Mouse (Mus musculus): ENCODE measurements around the gene Erich4. TPM values are rescaled to one million over a fixed set of nuclear protein-coding genes. Genes with fewer than 3 reads are reported as not detected.

Erich4 gene
- polyA plus RNA-seq, 1 experiment from 2014 or later = not detected

DNA sequence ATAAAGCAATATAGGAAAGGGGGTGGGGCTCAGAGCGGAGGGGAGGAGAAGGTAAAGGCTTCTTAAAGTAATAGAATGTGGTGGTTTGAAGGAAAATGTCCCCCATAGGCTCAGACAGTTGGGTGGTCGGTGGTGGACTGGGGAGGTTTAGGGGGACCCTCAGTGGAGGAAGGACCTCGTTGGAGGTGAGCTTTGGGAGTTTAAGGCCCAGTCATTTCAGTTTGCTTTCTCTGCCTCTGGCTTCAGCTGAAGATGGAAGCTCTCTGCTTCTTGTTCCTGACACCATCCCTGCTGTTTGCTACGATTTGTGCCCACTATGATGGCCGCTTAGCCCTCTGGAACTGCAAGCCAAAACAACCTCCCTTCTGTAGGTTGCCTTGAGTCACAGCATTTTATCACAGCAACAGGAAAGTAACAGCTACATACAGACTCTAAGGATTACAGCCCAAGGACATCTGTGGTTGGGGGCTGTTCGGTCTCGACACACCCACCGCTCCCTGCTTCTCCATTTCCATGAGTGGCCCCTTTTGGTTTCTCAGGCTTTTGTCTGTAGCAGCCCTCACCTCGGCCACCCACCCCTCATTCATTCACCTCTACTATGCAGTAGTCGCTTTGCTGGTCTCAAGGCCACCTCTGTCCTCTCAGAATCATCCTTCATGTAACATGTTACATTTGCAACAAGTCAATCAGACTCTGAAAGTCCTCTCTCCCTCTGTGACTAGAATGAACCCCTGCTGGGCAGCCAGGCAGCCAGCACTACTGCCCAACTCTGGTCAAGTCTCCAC, 1.9 kb upstream of the Erich4 start:
- no peak overlapping the region for H3K4me2 ChIP-seq
- H3K27me3 ChIP-seq (replicated peaks; ENCODE audit: control insufficient read depth, insufficient read depth, low read length) = no peaks in the 10 kb centered on the region
- 0 out of 2 replicates have a peak, but pooled peaks cover 3% of the 10 kb centered on the region for H3K36me3 ChIP-seq (ENCODE audit: control insufficient read depth, insufficient read depth, low read length)
- H3K27ac ChIP-seq (ENCODE audit: low read depth, low read length) = no peak overlapping the region
- no peaks in the 10 kb centered on the region for H3K9me3 ChIP-seq (ENCODE audit: control insufficient read depth, low read length)
- WGBS = 75% methylated on average over 10 of the region's 10 CpGs
- no peak overlapping the region for H3K9ac ChIP-seq (ENCODE audit: low read depth, low read length)
- DNase-seq (ENCODE audit: low spot score) (no peak), ATAC-seq (replicated peaks; ENCODE audit: low FRiP score) (no peak)
- H3K4me1 ChIP-seq (replicated peaks; ENCODE audit: control insufficient read depth, insufficient read depth, low read length) = peaks cover 9% of the 10 kb centered on the region
- H3K4me3 ChIP-seq (ENCODE audit: low read depth, low read length) = no peak overlapping the region

GRCm38 (mm10) chr7:25614831-25615705, 624 bp downstream of the Erich4 start:
- 68% methylated on average over 21 of the region's 21 CpGs for WGBS
- H3K4me1 ChIP-seq (replicated peaks; ENCODE audit: control insufficient read depth, insufficient read depth, low read length) = peaks cover 8% of the 10 kb centered on the region
- no peaks in the 10 kb centered on the region for H3K27me3 ChIP-seq (replicated peaks; ENCODE audit: control insufficient read depth, insufficient read depth, low read length)
- no peak overlapping the region for H3K9ac ChIP-seq (ENCODE audit: low read depth, low read length)
- no peaks in the 10 kb centered on the region for H3K9me3 ChIP-seq (ENCODE audit: control insufficient read depth, low read length)
- H3K4me2 ChIP-seq = no peak overlapping the region
- no peak for DNase-seq (ENCODE audit: low spot score)
- no peaks in the 10 kb centered on the region for H3K36me3 ChIP-seq (ENCODE audit: control insufficient read depth, insufficient read depth, low read length)
- H3K4me3 ChIP-seq (ENCODE audit: low read depth, low read length) = no peak overlapping the region
- H3K27ac ChIP-seq (ENCODE audit: low read depth, low read length) = no peak overlapping the region
- no peak for ATAC-seq (replicated peaks; ENCODE audit: low FRiP score)

DNA sequence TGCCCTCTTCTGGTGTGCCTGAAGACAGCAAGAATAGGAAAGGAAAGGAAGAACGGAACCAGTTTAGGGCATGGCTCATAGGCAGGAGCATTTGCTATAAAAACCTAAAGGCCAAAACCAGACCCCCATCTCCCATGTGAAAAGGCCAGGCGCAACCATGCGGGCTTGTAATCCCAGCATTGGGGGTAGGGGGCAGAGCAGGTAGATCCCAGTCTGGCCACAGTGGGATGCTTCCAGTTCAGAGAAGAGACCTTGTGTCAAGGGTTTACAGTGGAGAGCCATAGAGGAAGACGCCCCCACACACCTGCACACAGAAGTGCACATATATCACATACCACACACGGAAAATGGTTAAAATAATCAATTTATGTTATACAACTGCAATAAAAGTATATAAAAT, 1.6 kb downstream of the Erich4 start:
- Histone ChIP-seq H3K9me3 (ENCODE audit: control insufficient read depth, low read length) (no peaks in the 10 kb centered on the region), H3K4me1 (replicated peaks; ENCODE audit: control insufficient read depth, insufficient read depth, low read length) (peaks cover 7% of the 10 kb centered on the region), H3K36me3 (ENCODE audit: control insufficient read depth, insufficient read depth, low read length) (no peaks in the 10 kb centered on the region), H3K4me2 (no peak overlapping the region), H3K4me3 (ENCODE audit: low read depth, low read length) (no peak overlapping the region), H3K27me3 (replicated peaks; ENCODE audit: control insufficient read depth, insufficient read depth, low read length) (no peaks in the 10 kb centered on the region), H3K27ac (ENCODE audit: low read depth, low read length) (no peak overlapping the region), H3K9ac (ENCODE audit: low read depth, low read length) (no peak overlapping the region)
- DNase-seq (ENCODE audit: low spot score) = no peak
- whole genome bisulfite sequencing = 84% methylated on average over 5 of the region's 5 CpGs
- no peak for ATAC-seq (replicated peaks; ENCODE audit: low FRiP score)

DNA sequence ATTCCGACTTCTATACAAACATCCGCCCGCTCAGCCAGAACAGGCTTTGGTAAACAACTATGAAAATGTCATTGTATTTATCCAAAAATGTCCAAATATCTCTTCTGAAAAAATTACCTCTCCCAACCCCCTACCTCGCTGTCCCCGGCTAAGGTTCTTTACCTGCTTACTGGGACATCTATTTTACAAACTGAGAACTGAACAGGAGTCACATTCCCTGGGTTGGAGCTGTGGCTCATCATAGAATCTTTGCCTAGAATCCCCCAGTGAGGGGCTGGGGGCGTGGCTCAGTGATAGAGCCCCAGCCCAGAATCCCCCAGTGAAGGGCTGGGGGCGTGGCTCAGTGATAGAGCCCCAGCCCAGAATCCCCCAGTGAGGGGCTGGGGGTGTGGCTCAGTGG, 4.2 kb downstream of the Erich4 start:
- no peaks in the 10 kb centered on the region for H3K9me3 ChIP-seq (ENCODE audit: control insufficient read depth, low read length)
- no peak for ATAC-seq (replicated peaks; ENCODE audit: low FRiP score)
- WGBS = 45% methylated on average over 7 of the region's 7 CpGs

GRCm38 (mm10) chr7:25610056-25610455, 5.6 kb downstream of the Erich4 start:
- Histone ChIP-seq H3K9ac (ENCODE audit: low read depth, low read length) (no peak overlapping the region), H3K4me1 (replicated peaks; ENCODE audit: control insufficient read depth, insufficient read depth, low read length) (peaks cover 2% of the 10 kb centered on the region; the same call in 1 of the 2 replicates), H3K27me3 (replicated peaks; ENCODE audit: control insufficient read depth, insufficient read depth, low read length) (no peaks in the 10 kb centered on the region), H3K4me2 (no peak overlapping the region), H3K9me3 (ENCODE audit: control insufficient read depth, low read length) (no peaks in the 10 kb centered on the region), H3K36me3 (ENCODE audit: control insufficient read depth, insufficient read depth, low read length) (no peaks in the 10 kb centered on the region), H3K4me3 (ENCODE audit: low read depth, low read length) (no peak overlapping the region), H3K27ac (ENCODE audit: low read depth, low read length) (no peak overlapping the region)
- 30% methylated on average over 6 of the region's 6 CpGs for WGBS
- DNase-seq (ENCODE audit: low spot score) (no peak), ATAC-seq (replicated peaks; ENCODE audit: low FRiP score) (no peak)

More for the DNA sequence above, 4.2 kb downstream of the Erich4 start:
- Histone ChIP-seq H3K4me3 (ENCODE audit: low read depth, low read length) (no peak overlapping the region), H3K27ac (ENCODE audit: low read depth, low read length) (no peak overlapping the region), H3K36me3 (ENCODE audit: control insufficient read depth, insufficient read depth, low read length) (no peaks in the 10 kb centered on the region), H3K9ac (ENCODE audit: low read depth, low read length) (no peak overlapping the region), H3K27me3 (replicated peaks; ENCODE audit: control insufficient read depth, insufficient read depth, low read length) (no peaks in the 10 kb centered on the region), H3K4me2 (no peak overlapping the region), H3K4me1 (replicated peaks; ENCODE audit: control insufficient read depth, insufficient read depth, low read length) (peaks cover 7% of the 10 kb centered on the region)
- DNase-seq (ENCODE audit: low spot score) = no peak

- H3K4me2 ChIP-seq = no peak overlapping the region
- H3K4me1 ChIP-seq (replicated peaks; ENCODE audit: control insufficient read depth, insufficient read depth, low read length) = 0 out of 2 replicates have a peak, but pooled peaks cover 2% of the 10 kb centered on the region
- ATAC-seq (replicated peaks; ENCODE audit: low FRiP score) (no peak), DNase-seq (ENCODE audit: low spot score) (no peak)
- 82% methylated on average over 2 of the region's 2 CpGs for WGBS
- H3K36me3 ChIP-seq (ENCODE audit: control insufficient read depth, insufficient read depth, low read length) = no peaks in the 10 kb centered on the region
- no peaks in the 10 kb centered on the region for H3K9me3 ChIP-seq (ENCODE audit: control insufficient read depth, low read length)
- no peak overlapping the region for H3K4me3 ChIP-seq (ENCODE audit: low read depth, low read length)
- no peaks in the 10 kb centered on the region for H3K27me3 ChIP-seq (replicated peaks; ENCODE audit: control insufficient read depth, insufficient read depth, low read length)
- H3K27ac ChIP-seq (ENCODE audit: low read depth, low read length) = no peak overlapping the region
- H3K9ac ChIP-seq (ENCODE audit: low read depth, low read length) = no peak overlapping the region
Measured at GRCm38 (mm10) chr7:25607196-25607595, 8.5 kb downstream of the Erich4 start.

DNA sequence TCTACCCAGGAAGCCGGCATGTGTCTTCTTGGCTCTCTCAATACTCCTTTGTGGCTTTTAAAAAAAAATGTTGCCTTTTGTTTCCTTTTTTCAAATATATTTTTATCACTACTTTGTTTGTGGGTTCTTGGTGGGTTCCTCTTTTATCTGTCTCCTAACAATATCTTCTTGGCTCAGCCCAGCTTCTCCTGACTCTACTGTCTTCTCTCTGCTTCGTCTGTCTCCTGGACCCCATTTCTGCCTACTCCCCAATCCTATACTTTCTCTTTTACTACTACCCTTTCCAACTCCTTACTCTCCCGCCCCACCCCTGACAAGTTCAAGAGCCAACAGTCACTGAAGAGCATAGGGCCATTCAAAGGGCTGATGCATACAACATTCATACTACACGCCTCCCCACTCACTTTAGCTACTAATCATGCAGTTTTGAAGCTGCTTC, 9.0 kb downstream of the Erich4 start:
- WGBS = 53% methylated on average over 4 of the region's 4 CpGs
- ATAC-seq (replicated peaks; ENCODE audit: low FRiP score) = no peak
- H3K27ac ChIP-seq (ENCODE audit: low read depth, low read length) = no peak overlapping the region

GRCm38 (mm10) chr7:25601346-25601745, 14.3 kb downstream of the Erich4 start:
- 88% methylated on average over 16 of the region's 16 CpGs for WGBS
- Histone ChIP-seq H3K9me3 (ENCODE audit: control insufficient read depth, low read length) (no peaks in the 10 kb centered on the region), H3K4me3 (ENCODE audit: low read depth, low read length) (no peak overlapping the region), H3K4me2 (no peak overlapping the region), H3K27ac (ENCODE audit: low read depth, low read length) (no peak overlapping the region), H3K36me3 (ENCODE audit: control insufficient read depth, insufficient read depth, low read length) (no peaks in the 10 kb centered on the region), H3K4me1 (replicated peaks; ENCODE audit: control insufficient read depth, insufficient read depth, low read length) (no peaks in the 10 kb centered on the region), H3K27me3 (replicated peaks; ENCODE audit: control insufficient read depth, insufficient read depth, low read length) (no peaks in the 10 kb centered on the region), H3K9ac (ENCODE audit: low read depth, low read length) (no peak overlapping the region)
- DNase-seq (ENCODE audit: low spot score) (no peak), ATAC-seq (replicated peaks; ENCODE audit: low FRiP score) (no peak)

More for the DNA sequence above, 9.0 kb downstream of the Erich4 start:
- H3K9ac ChIP-seq (ENCODE audit: low read depth, low read length) = no peak overlapping the region
- H3K36me3 ChIP-seq (ENCODE audit: control insufficient read depth, insufficient read depth, low read length) = no peaks in the 10 kb centered on the region
- DNase-seq (ENCODE audit: low spot score) = no peak
- H3K27me3 ChIP-seq (replicated peaks; ENCODE audit: control insufficient read depth, insufficient read depth, low read length) = no peaks in the 10 kb centered on the region
- H3K4me3 ChIP-seq (ENCODE audit: low read depth, low read length) = no peak overlapping the region
- H3K4me1 ChIP-seq (replicated peaks; ENCODE audit: control insufficient read depth, insufficient read depth, low read length) = 0 out of 2 replicates have a peak, but pooled peaks cover 2% of the 10 kb centered on the region
- H3K9me3 ChIP-seq (ENCODE audit: control insufficient read depth, low read length) = no peaks in the 10 kb centered on the region
- no peak overlapping the region for H3K4me2 ChIP-seq
